Mouse (Mus musculus) ZHBTc4 (cell line): ENCODE results near the gene Gemin2.
"Not testable (repeated sequence)": the region's sequence is repeated elsewhere in the genome, so short reads cannot be mapped to it uniquely, and the experiment has no call there.

Source experiments
- DNase-seq: peaks from one replicate; pipeline ENCODE4 v3.0.0-alpha.2; 2011; ENCODE audit warnings: low read depth, low spot score

Gene Gemin2

GRCm38 (mm10) chr12:59058242-59058641, 45.0 kb downstream of the Gemin2 start:
- not testable (repeated sequence) for DNase-seq

GRCm38 (mm10) chr12:59060322-59060721, 47.1 kb downstream of the Gemin2 start:
- DNase-seq, result no peak

GRCm38 (mm10) chr12:59060993-59061595, 47.9 kb downstream of the Gemin2 start, which contains the start of gene Trappc6b:
Gene Trappc6b (minus strand): TSS chr12:59061472.
- DNase-seq, result peak; percentile 89

GRCm38 (mm10) chr12:59064837-59065236, 51.6 kb downstream of the Gemin2 start:
- DNase-seq, result no peak

- DNase-seq, result no peak
These were observed 52.6 kb downstream of the Gemin2 start for GRCm38 (mm10) chr12:59065776-59066175.

GRCm38 (mm10) chr12:59066448-59067077, 53.4 kb downstream of the Gemin2 start, which contains the start of gene Pnn:
Gene Pnn (plus strand): TSS chr12:59066884.
- DNase-seq, result peak; percentile 99

- peak; percentile 38 for DNase-seq
These were observed 53.9 kb downstream of the Gemin2 start for GRCm38 (mm10) chr12:59067095-59067494.

GRCm38 (mm10) chr12:59068791-59069190, 55.6 kb downstream of the Gemin2 start:
- peak; percentile 76 for DNase-seq

GRCm38 (mm10) chr12:59072286-59072685, 59.1 kb downstream of the Gemin2 start:
- no peak for DNase-seq

- no peak for DNase-seq
These were observed 60.9 kb downstream of the Gemin2 start for GRCm38 (mm10) chr12:59074052-59074451.

- no peak for DNase-seq
These were observed 63.8 kb downstream of the Gemin2 start for GRCm38 (mm10) chr12:59076996-59077395.

GRCm38 (mm10) chr12:59077883-59078282, 64.7 kb downstream of the Gemin2 start:
- DNase-seq, result no peak
